Mouse (Mus musculus): ENCODE measurements at regions not wholly inside any gene's neighbourhood (a gene's known extent, or its start where the extent isn't known, plus 50 kb on each side); places are given as distances from the start of the nearest gene placed in this dataset.

DNA sequence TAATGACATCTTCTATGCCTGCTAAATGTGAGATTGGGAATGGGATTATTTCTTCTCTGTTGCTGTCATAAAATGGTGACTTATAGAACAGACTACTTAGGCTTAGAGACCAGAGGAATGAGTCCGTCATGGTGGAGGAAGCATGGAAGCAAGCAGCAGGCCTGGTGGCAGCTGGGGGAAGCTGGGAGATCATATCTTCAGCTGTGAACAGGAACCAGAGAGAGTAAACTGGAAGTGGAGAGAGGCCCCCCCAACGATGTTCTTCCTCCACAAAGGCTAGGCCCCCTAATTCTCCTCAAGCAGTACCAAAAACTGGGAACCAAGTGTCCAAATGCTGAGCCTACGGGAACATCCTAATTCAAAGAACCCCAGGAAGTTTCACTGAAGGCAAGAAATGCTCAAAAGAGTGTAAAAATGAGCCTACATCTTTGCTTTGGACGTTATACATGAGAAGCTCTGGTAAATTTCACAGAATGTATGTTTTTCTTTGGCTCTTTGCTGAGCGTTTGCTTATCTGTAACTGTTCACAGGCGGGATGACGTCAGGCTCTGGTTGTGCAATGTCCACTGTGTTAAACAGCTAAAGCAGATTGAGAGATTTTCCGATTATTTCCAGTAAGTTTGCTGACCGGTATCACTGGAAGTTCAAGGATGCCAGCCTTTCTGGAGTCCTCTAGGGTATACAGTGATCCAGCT lies 102.7 kb upstream of the Slc38a2 start:
- TF ChIP-seq MAFK (IDR thresholded peaks at IDR 0.05; ENCODE audit: insufficient read depth, low read depth, low read length) (no peak), ZNF384 (IDR thresholded peaks at IDR 0.05; ENCODE audit: low read depth, low read length) (no peak)
